Mouse (Mus musculus) lung, embryonic 15.5 days (tissue): ENCODE results near the gene Bcl2l10. TPM values are rescaled to one million over a fixed set of nuclear protein-coding genes. Genes with fewer than 3 reads are reported as not detected.

Experiments used
- ATAC-seq: fragments of 200-750 bp; cut with Nextera tagmentation; 2 replicates; pipeline ENCODE4 v1.8.0; 2017; ENCODE audit warnings: moderate number of reproducible peaks, borderline replicate concordance; ENCODE audit not compliant: low FRiP score, low TSS enrichment; ENCODE audit errors: extremely low read depth
- H3K27ac ChIP-seq: fragments of 300-500 bp; sonication (generic); 2 replicates; pipeline ENCODE4 v1.5.1; 2015; ENCODE audit warnings: moderate library complexity, mild to moderate bottlenecking, inconsistent platforms
- H3K27me3 ChIP-seq: fragments of 300-500 bp; sonication (generic); 2 replicates; pipeline ENCODE4 v1.6.1; 2015; ENCODE audit warnings: inconsistent platforms
- H3K36me3 ChIP-seq: fragments of 300-500 bp; sonication (generic); 2 replicates; pipeline ENCODE4 v1.6.1; 2015; ENCODE audit warnings: inconsistent platforms
- H3K4me1 ChIP-seq: fragments of 300-500 bp; sonication (generic); 2 replicates; pipeline ENCODE4 v1.6.1; 2015; ENCODE audit warnings: inconsistent platforms
- H3K4me2 ChIP-seq: fragments of 300-500 bp; sonication (generic); 2 replicates; pipeline ENCODE4 v1.6.1; 2015; ENCODE audit warnings: inconsistent platforms, mild to moderate bottlenecking, moderate library complexity
- H3K4me3 ChIP-seq: fragments of 300-500 bp; sonication (generic); 2 replicates; pipeline ENCODE4 v1.5.1; 2015; ENCODE audit warnings: mild to moderate bottlenecking, inconsistent platforms
- H3K9ac ChIP-seq: fragments of 300-500 bp; sonication (generic); 2 replicates; pipeline ENCODE4 v1.6.1; 2015; ENCODE audit warnings: inconsistent platforms
- H3K9me3 ChIP-seq: fragments of 300-500 bp; sonication (generic); 2 replicates; pipeline ENCODE4 v1.6.1; 2016; ENCODE audit warnings: inconsistent platforms
- WGBS: fragments of 180-500 bp; shearing (Covaris S2); methylation state at CpG from one replicate; pipeline ENCODE4 v1.1.7; 2015; 5-methylcytosine and 5-hydroxymethylcytosine counted together
- polyA plus RNA-seq: library from polyadenylated mRNA; unstranded; fragments of >200 nt; fragmentation: Nextera tagmentation; extraction: Ambion mirVana; gene quantifications from 2 replicates; pipeline ENCODE4 v1.2.1, GENCODE M21; 2015

Bcl2l10 gene
- polyA plus RNA-seq, 1 experiment from 2014 or later, result not detected

- Histone ChIP-seq H3K27me3 (no peaks in the 10 kb centered on the region), H3K4me2 (no peak overlapping the region), H3K4me3 (no peak overlapping the region), H3K4me1 (no peaks in the 10 kb centered on the region), H3K9me3 (no peaks in the 10 kb centered on the region), H3K36me3 (no peaks in the 10 kb centered on the region), H3K9ac (no peak overlapping the region), H3K27ac (no peak overlapping the region)
- ATAC-seq, result no peak
- WGBS, result 52% methylated on average over 2 of the region's 2 CpGs
Observed at GRCm38 (mm10) chr9:75378774-75379173, 31.2 kb downstream of the Bcl2l10 start.

GRCm38 (mm10) chr9:75382825-75383224 lies 35.3 kb downstream of the Bcl2l10 start:
- Histone ChIP-seq H3K36me3 (peaks cover 22% of the 10 kb centered on the region; the same call in 1 of the 2 replicates), H3K27ac (no peak overlapping the region), H3K4me1 (no peaks in the 10 kb centered on the region), H3K9ac (no peak overlapping the region), H3K4me2 (no peak overlapping the region), H3K9me3 (no peaks in the 10 kb centered on the region), H3K27me3 (no peaks in the 10 kb centered on the region), H3K4me3 (no peak overlapping the region)
- 91% methylated on average over 14 of the region's 14 CpGs for WGBS
- no peak for ATAC-seq

- no peaks in the 10 kb centered on the region for H3K4me1 ChIP-seq
- H3K36me3 ChIP-seq, result peaks cover 27% of the 10 kb centered on the region
- H3K9ac ChIP-seq, result no peak overlapping the region
- 77% methylated on average over 9 of the region's 9 CpGs for WGBS
- no peaks in the 10 kb centered on the region for H3K27me3 ChIP-seq
- no peaks in the 10 kb centered on the region for H3K9me3 ChIP-seq
- H3K4me2 ChIP-seq, result no peak overlapping the region
- H3K4me3 ChIP-seq, result no peak overlapping the region
- H3K27ac ChIP-seq, result no peak overlapping the region
- ATAC-seq, result no peak
Observed at GRCm38 (mm10) chr9:75383785-75384184, 36.2 kb downstream of the Bcl2l10 start.

GRCm38 (mm10) chr9:75384337-75384962 lies 36.9 kb downstream of the Bcl2l10 start:
- Histone ChIP-seq H3K9ac (no peak overlapping the region), H3K27ac (no peak overlapping the region), H3K27me3 (no peaks in the 10 kb centered on the region), H3K9me3 (no peaks in the 10 kb centered on the region), H3K4me2 (no peak overlapping the region), H3K4me1 (no peaks in the 10 kb centered on the region), H3K36me3 (peaks cover 34% of the 10 kb centered on the region), H3K4me3 (no peak overlapping the region)
- no peak for ATAC-seq
- WGBS, result 73% methylated on average over 3 of the region's 3 CpGs

- Histone ChIP-seq H3K36me3 (peaks cover 41% of the 10 kb centered on the region), H3K4me3 (no peak overlapping the region), H3K4me1 (no peaks in the 10 kb centered on the region), H3K4me2 (no peak overlapping the region), H3K9me3 (no peaks in the 10 kb centered on the region), H3K9ac (no peak overlapping the region), H3K27me3 (no peaks in the 10 kb centered on the region), H3K27ac (no peak overlapping the region)
- ATAC-seq, result no peak
- WGBS, result 84% methylated on average over 9 of the region's 9 CpGs
Observed at GRCm38 (mm10) chr9:75385218-75385974, 37.8 kb downstream of the Bcl2l10 start.

- Histone ChIP-seq H3K9ac (no peak overlapping the region), H3K9me3 (no peaks in the 10 kb centered on the region), H3K27ac (no peak overlapping the region), H3K36me3 (peaks cover 79% of the 10 kb centered on the region), H3K27me3 (no peaks in the 10 kb centered on the region), H3K4me1 (no peaks in the 10 kb centered on the region), H3K4me2 (no peak overlapping the region), H3K4me3 (no peak overlapping the region)
- WGBS, result 74% methylated on average over 12 of the region's 12 CpGs
- no peak for ATAC-seq
Observed at GRCm38 (mm10) chr9:75393251-75393650, 45.7 kb downstream of the Bcl2l10 start.

- Histone ChIP-seq H3K9ac (no peak overlapping the region), H3K27ac (no peak overlapping the region), H3K4me3 (no peak overlapping the region), H3K4me2 (no peak overlapping the region), H3K36me3 (peaks cover 58% of the 10 kb centered on the region), H3K27me3 (no peaks in the 10 kb centered on the region), H3K9me3 (no peaks in the 10 kb centered on the region), H3K4me1 (no peaks in the 10 kb centered on the region)
- no peak for ATAC-seq
- WGBS, result 86% methylated on average over 6 of the region's 6 CpGs
Observed at GRCm38 (mm10) chr9:75395971-75396370, 48.4 kb downstream of the Bcl2l10 start.

- H3K4me1 ChIP-seq, result peaks cover 12% of the 10 kb centered on the region; the same call in 1 of the 2 replicates
- H3K27me3 ChIP-seq, result no peaks in the 10 kb centered on the region
- H3K27ac ChIP-seq, result no peak overlapping the region
- H3K4me2 ChIP-seq, result no peak overlapping the region
- 90% methylated on average over 4 of the region's 4 CpGs for WGBS
- H3K36me3 ChIP-seq, result peaks cover 33% of the 10 kb centered on the region
- H3K9me3 ChIP-seq, result no peaks in the 10 kb centered on the region
- H3K4me3 ChIP-seq, result no peak overlapping the region
- ATAC-seq, result no peak
- no peak overlapping the region for H3K9ac ChIP-seq
Observed at GRCm38 (mm10) chr9:75399069-75399468, 51.5 kb downstream of the Bcl2l10 start.

GRCm38 (mm10) chr9:75400639-75401038 lies 53.1 kb downstream of the Bcl2l10 start:
- WGBS, result 52% methylated on average over 5 of the region's 5 CpGs
- no peak overlapping the region for H3K27ac ChIP-seq
- H3K36me3 ChIP-seq, result peaks cover 27% of the 10 kb centered on the region

More at GRCm38 (mm10) chr9:75400639-75401038, 53.1 kb downstream of the Bcl2l10 start:
- H3K9ac ChIP-seq, result no peak overlapping the region
- ATAC-seq, result no peak
- H3K9me3 ChIP-seq, result no peaks in the 10 kb centered on the region
- H3K4me1 ChIP-seq, result peaks cover 21% of the 10 kb centered on the region
- H3K27me3 ChIP-seq, result no peaks in the 10 kb centered on the region
- H3K4me2 ChIP-seq, result no peak overlapping the region
- H3K4me3 ChIP-seq, result no peak overlapping the region

Other genes with a start within 250 kb of the Bcl2l10 start
- 27.8 and 30.2 TPM in 2 replicates for gene Myo5c, start 115.7 kb upstream of the Bcl2l10 start, polyA plus RNA-seq
- 15.1 and 15.6 TPM in 2 replicates for gene Gnb5, start 41.5 kb upstream of the Bcl2l10 start, polyA plus RNA-seq
- gene Mapk6, start 62.2 kb downstream of the Bcl2l10 start, polyA plus RNA-seq, result 45.0 and 49.7 TPM in 2 replicates
- 37.3 and 38.1 TPM in 2 replicates for gene Leo1, start 93.8 kb downstream of the Bcl2l10 start, polyA plus RNA-seq
- gene Tmod3, start 211.9 kb downstream of the Bcl2l10 start, polyA plus RNA-seq, result 155 and 160 TPM in 2 replicates